Mouse (Mus musculus) limb, embryonic 12.5 days (tissue): ENCODE data around the gene Itpr1. TPM values are rescaled to one million over a fixed set of nuclear protein-coding genes. Genes with fewer than 3 reads are reported as not detected.

Experiments
- ATAC-seq: fragments of 200-750 bp; cut with Nextera tagmentation; 2 replicates; pipeline ENCODE4 v1.8.0; 2017; ENCODE audit warnings: low read depth, moderate TSS enrichment; ENCODE audit not compliant: insufficient number of reproducible peaks, insufficient read depth, low FRiP score, low TSS enrichment
- H3K27ac ChIP-seq: fragments of 300-500 bp; sonication (generic); 2 replicates; pipeline ENCODE4 v1.5.1; 2016; ENCODE audit warnings: mild to moderate bottlenecking, moderate library complexity
- H3K27me3 ChIP-seq: fragments of 300-500 bp; sonication (generic); 2 replicates; pipeline ENCODE4 v1.6.1; 2016; ENCODE audit warnings: mild to moderate bottlenecking, moderate library complexity
- H3K36me3 ChIP-seq: fragments of 300-500 bp; sonication (generic); 2 replicates; pipeline ENCODE4 v1.6.1; 2016; ENCODE audit warnings: mild to moderate bottlenecking, moderate library complexity
- H3K4me1 ChIP-seq: fragments of 300-500 bp; sonication (generic); replicated peaks from 2 replicates; pipeline ENCODE4 v1.6.1; 2016
- H3K4me2 ChIP-seq: fragments of 300-500 bp; sonication (generic); 2 replicates; pipeline ENCODE4 v1.6.1; 2016; ENCODE audit warnings: mild to moderate bottlenecking, moderate library complexity
- H3K4me3 ChIP-seq: fragments of 300-500 bp; sonication (generic); replicated peaks from 2 replicates; pipeline ENCODE4 v1.5.1; 2016; ENCODE audit warnings: mild to moderate bottlenecking
- H3K9ac ChIP-seq: fragments of 300-500 bp; sonication (generic); replicated peaks from 2 replicates; pipeline ENCODE4 v1.6.1; 2016; ENCODE audit warnings: mild to moderate bottlenecking, moderate library complexity
- H3K9me3 ChIP-seq: fragments of 300-500 bp; sonication (generic); 2 replicates; pipeline ENCODE4 v1.6.1; 2016; ENCODE audit warnings: mild to moderate bottlenecking, moderate library complexity
- WGBS: fragments of 180-500 bp; shearing (Covaris S2); methylation state at CpG from one replicate; pipeline ENCODE4 v1.1.7; 2016; 5-methylcytosine and 5-hydroxymethylcytosine counted together
- polyA plus RNA-seq: library from polyadenylated mRNA; unstranded; fragments of >200 nt; fragmentation: Nextera tagmentation; extraction: Ambion mirVana; gene quantifications from 2 replicates; pipeline ENCODE4 v1.2.1, GENCODE M21; 2016

Gene Itpr1
- polyA plus RNA-seq, 1 experiment from 2014 or later = 10.4 TPM

GRCm38 (mm10) chr6:108327561-108327960 is 114.7 kb downstream of the Itpr1 start:
- Histone ChIP-seq H3K4me1 (no peaks in the 10 kb centered on the region; the same call in 1 of the 2 replicates), H3K4me3 (no peak overlapping the region), H3K27ac (no peak overlapping the region), H3K27me3 (no peaks in the 10 kb centered on the region), H3K9me3 (no peaks in the 10 kb centered on the region), H3K9ac (no peak overlapping the region), H3K4me2 (no peak overlapping the region), H3K36me3 (no peaks in the 10 kb centered on the region)
- 69% methylated on average over 6 of the region's 6 CpGs for WGBS
- no peak for ATAC-seq

GRCm38 (mm10) chr6:108328296-108328695 is 115.4 kb downstream of the Itpr1 start:
- ATAC-seq = no peak
- H3K27ac ChIP-seq = no peak overlapping the region
- 90% methylated on average over 7 of the region's 7 CpGs for WGBS
- no peaks in the 10 kb centered on the region for H3K9me3 ChIP-seq
- no peaks in the 10 kb centered on the region for H3K36me3 ChIP-seq
- H3K27me3 ChIP-seq = no peaks in the 10 kb centered on the region
- H3K4me2 ChIP-seq = no peak overlapping the region
- H3K9ac ChIP-seq = no peak overlapping the region
- no peak overlapping the region for H3K4me3 ChIP-seq
- H3K4me1 ChIP-seq = no peaks in the 10 kb centered on the region; the same call in 1 of the 2 replicates

- Histone ChIP-seq H3K27me3 (no peaks in the 10 kb centered on the region), H3K36me3 (no peaks in the 10 kb centered on the region), H3K9me3 (no peaks in the 10 kb centered on the region), H3K4me3 (no peak overlapping the region), H3K4me2 (no peak overlapping the region), H3K4me1 (no peaks in the 10 kb centered on the region; the same call in 1 of the 2 replicates), H3K27ac (no peak overlapping the region), H3K9ac (no peak overlapping the region)
- 71% methylated on average over 8 of the region's 8 CpGs for WGBS
- no peak for ATAC-seq
Observed at GRCm38 (mm10) chr6:108330461-108330860, 117.6 kb downstream of the Itpr1 start.

- no peak for ATAC-seq
- WGBS = 83% methylated on average over 3 of the region's 3 CpGs
- Histone ChIP-seq H3K4me2 (no peak overlapping the region), H3K4me1 (no peaks in the 10 kb centered on the region; the same call in 1 of the 2 replicates), H3K27me3 (no peaks in the 10 kb centered on the region), H3K4me3 (no peak overlapping the region), H3K36me3 (no peaks in the 10 kb centered on the region), H3K9me3 (no peaks in the 10 kb centered on the region), H3K9ac (no peak overlapping the region), H3K27ac (no peak overlapping the region)
Observed at GRCm38 (mm10) chr6:108331268-108331667, 118.4 kb downstream of the Itpr1 start.

- no peak overlapping the region for H3K4me2 ChIP-seq
- H3K27ac ChIP-seq = no peak overlapping the region
- H3K9ac ChIP-seq = no peak overlapping the region
- no peak for ATAC-seq
- H3K4me3 ChIP-seq = no peak overlapping the region
- no peaks in the 10 kb centered on the region for H3K9me3 ChIP-seq
- 90% methylated on average over 3 of the region's 3 CpGs for WGBS
- no peaks in the 10 kb centered on the region for H3K27me3 ChIP-seq
- no peaks in the 10 kb centered on the region for H3K4me1 ChIP-seq
- no peaks in the 10 kb centered on the region for H3K36me3 ChIP-seq
Observed at GRCm38 (mm10) chr6:108334059-108334458, 121.2 kb downstream of the Itpr1 start.

- H3K4me1 ChIP-seq = no peaks in the 10 kb centered on the region
- H3K4me2 ChIP-seq = no peak overlapping the region
- no peak overlapping the region for H3K4me3 ChIP-seq
- no peak overlapping the region for H3K9ac ChIP-seq
- no peaks in the 10 kb centered on the region for H3K27me3 ChIP-seq
- no peaks in the 10 kb centered on the region for H3K9me3 ChIP-seq
- no peak for ATAC-seq
- H3K27ac ChIP-seq = no peak overlapping the region
- H3K36me3 ChIP-seq = peaks cover 8% of the 10 kb centered on the region; the same call in 1 of the 2 replicates
Observed at GRCm38 (mm10) chr6:108335202-108335823, 122.4 kb downstream of the Itpr1 start.

- H3K9ac ChIP-seq = no peak overlapping the region
- H3K36me3 ChIP-seq = peaks cover 8% of the 10 kb centered on the region; the same call in 1 of the 2 replicates
- no peak overlapping the region for H3K27ac ChIP-seq
- no peaks in the 10 kb centered on the region for H3K9me3 ChIP-seq
- 84% methylated on average over 6 of the region's 6 CpGs for WGBS
- H3K4me3 ChIP-seq = no peak overlapping the region
- H3K4me1 ChIP-seq = no peaks in the 10 kb centered on the region
- H3K4me2 ChIP-seq = no peak overlapping the region
- H3K27me3 ChIP-seq = no peaks in the 10 kb centered on the region
- ATAC-seq = no peak
Observed at GRCm38 (mm10) chr6:108336506-108336905, 123.6 kb downstream of the Itpr1 start.

GRCm38 (mm10) chr6:108337289-108337688 is 124.4 kb downstream of the Itpr1 start:
- Histone ChIP-seq H3K9me3 (no peaks in the 10 kb centered on the region), H3K27me3 (no peaks in the 10 kb centered on the region), H3K4me2 (no peak overlapping the region), H3K27ac (no peak overlapping the region), H3K9ac (no peak overlapping the region), H3K4me1 (no peaks in the 10 kb centered on the region), H3K4me3 (no peak overlapping the region), H3K36me3 (peaks cover 8% of the 10 kb centered on the region; the same call in 1 of the 2 replicates)
- 68% methylated on average over 6 of the region's 6 CpGs for WGBS
- ATAC-seq = no peak

GRCm38 (mm10) chr6:108338362-108338761 is 125.5 kb downstream of the Itpr1 start:
- Histone ChIP-seq H3K4me1 (no peaks in the 10 kb centered on the region), H3K27me3 (no peaks in the 10 kb centered on the region), H3K4me2 (no peak overlapping the region), H3K27ac (no peak overlapping the region), H3K9me3 (no peaks in the 10 kb centered on the region), H3K4me3 (no peak overlapping the region), H3K9ac (no peak overlapping the region), H3K36me3 (peaks cover 8% of the 10 kb centered on the region; the same call in 1 of the 2 replicates)
- WGBS = 88% methylated on average over 5 of the region's 5 CpGs
- no peak for ATAC-seq

- no peaks in the 10 kb centered on the region for H3K27me3 ChIP-seq
- no peak for ATAC-seq
- peaks cover 8% of the 10 kb centered on the region; the same call in 1 of the 2 replicates for H3K36me3 ChIP-seq
- H3K4me1 ChIP-seq = no peaks in the 10 kb centered on the region
- H3K27ac ChIP-seq = no peak overlapping the region
- 85% methylated on average over 5 of the region's 5 CpGs for WGBS
- no peaks in the 10 kb centered on the region for H3K9me3 ChIP-seq
- no peak overlapping the region for H3K9ac ChIP-seq
- H3K4me3 ChIP-seq = no peak overlapping the region
- H3K4me2 ChIP-seq = no peak overlapping the region
Observed at GRCm38 (mm10) chr6:108342989-108343388, 130.1 kb downstream of the Itpr1 start.

- WGBS = 56% methylated on average over 4 of the region's 4 CpGs
- Histone ChIP-seq H3K4me1 (no peaks in the 10 kb centered on the region), H3K36me3 (peaks cover 8% of the 10 kb centered on the region; the same call in 1 of the 2 replicates), H3K4me3 (no peak overlapping the region), H3K4me2 (no peak overlapping the region), H3K27ac (no peak overlapping the region), H3K9ac (no peak overlapping the region), H3K9me3 (no peaks in the 10 kb centered on the region), H3K27me3 (no peaks in the 10 kb centered on the region)
- no peak for ATAC-seq
Observed at GRCm38 (mm10) chr6:108343781-108344310, 130.9 kb downstream of the Itpr1 start.

GRCm38 (mm10) chr6:108350801-108351200 is 137.9 kb downstream of the Itpr1 start:
- 86% methylated on average over 2 of the region's 2 CpGs for WGBS
- Histone ChIP-seq H3K4me3 (no peak overlapping the region), H3K4me2 (no peak overlapping the region), H3K9me3 (no peaks in the 10 kb centered on the region), H3K27me3 (no peaks in the 10 kb centered on the region), H3K27ac (no peak overlapping the region), H3K9ac (no peak overlapping the region), H3K4me1 (no peaks in the 10 kb centered on the region), H3K36me3 (no peaks in the 10 kb centered on the region)
- ATAC-seq = no peak
